Mouse (Mus musculus) hindbrain, embryonic 14.5 days (tissue): Measurements from ENCODE around the gene Gnat2. TPM values are rescaled to one million over a fixed set of nuclear protein-coding genes. Genes with fewer than 3 reads are reported as not detected.

Experiments
- ATAC-seq: fragments of 200-750 bp; cut with Nextera tagmentation; 2 replicates; pipeline ENCODE4 v1.8.0; 2017; ENCODE audit warnings: moderate number of reproducible peaks, mild to moderate bottlenecking, moderate TSS enrichment, moderate library complexity; ENCODE audit not compliant: low FRiP score
- DNase-seq: peaks from one replicate; pipeline ENCODE4 v3.0.0-alpha.2; 2015; ENCODE audit warnings: low spot score
- H3K27ac ChIP-seq: fragments of 300-500 bp; sonication (generic); 2 replicates; pipeline ENCODE4 v1.5.1; 2014; ENCODE audit warnings: mild to moderate bottlenecking, moderate library complexity
- H3K27me3 ChIP-seq: fragments of 300-500 bp; sonication (generic); 2 replicates; pipeline ENCODE4 v1.6.1; 2014; ENCODE audit warnings: mild to moderate bottlenecking, low read length, mixed read lengths; ENCODE audit not compliant: control insufficient read depth, insufficient read depth
- H3K36me3 ChIP-seq: fragments of 300-500 bp; sonication (generic); replicated peaks from 2 replicates; pipeline ENCODE4 v1.6.1; 2014; ENCODE audit not compliant: control insufficient read depth, insufficient read depth
- H3K4me1 ChIP-seq: fragments of 300-500 bp; sonication (generic); replicated peaks from 2 replicates; pipeline ENCODE4 v1.6.1; 2014; ENCODE audit warnings: antibody characterized with exemption, low read length, mixed read lengths; ENCODE audit not compliant: control insufficient read depth, insufficient read depth
- H3K4me2 ChIP-seq: fragments of 300-500 bp; sonication (generic); replicated peaks from 2 replicates; pipeline ENCODE4 v1.6.1; 2014; ENCODE audit warnings: mild to moderate bottlenecking, moderate library complexity
- H3K4me3 ChIP-seq: fragments of 300-500 bp; sonication (generic); replicated peaks from 2 replicates; pipeline ENCODE4 v1.5.1; 2014; ENCODE audit warnings: mild to moderate bottlenecking, low read length
- H3K9ac ChIP-seq: fragments of 300-500 bp; sonication (generic); 2 replicates; pipeline ENCODE4 v1.6.1; 2014
- H3K9me3 ChIP-seq: fragments of 300-500 bp; sonication (generic); 2 replicates; pipeline ENCODE4 v1.6.1; 2016; ENCODE audit warnings: low read length; ENCODE audit not compliant: control insufficient read depth
- WGBS: fragments of 180-500 bp; shearing (Covaris S2); extraction: QIAGEN DNeasy Blood & Tissue Kit; methylation state at CpG from one replicate; pipeline ENCODE4 v1.1.7; 2014; 5-methylcytosine and 5-hydroxymethylcytosine counted together
- polyA plus RNA-seq: library from polyadenylated mRNA; unstranded; fragments of >200 nt; fragmentation: Nextera tagmentation; extraction: Ambion mirVana; gene quantifications from 2 replicates; pipeline ENCODE4 v1.2.1, GENCODE M21; 2014

Gene Gnat2
- polyA plus RNA-seq, 1 experiment from 2014 or later: 0.48 TPM

DNA sequence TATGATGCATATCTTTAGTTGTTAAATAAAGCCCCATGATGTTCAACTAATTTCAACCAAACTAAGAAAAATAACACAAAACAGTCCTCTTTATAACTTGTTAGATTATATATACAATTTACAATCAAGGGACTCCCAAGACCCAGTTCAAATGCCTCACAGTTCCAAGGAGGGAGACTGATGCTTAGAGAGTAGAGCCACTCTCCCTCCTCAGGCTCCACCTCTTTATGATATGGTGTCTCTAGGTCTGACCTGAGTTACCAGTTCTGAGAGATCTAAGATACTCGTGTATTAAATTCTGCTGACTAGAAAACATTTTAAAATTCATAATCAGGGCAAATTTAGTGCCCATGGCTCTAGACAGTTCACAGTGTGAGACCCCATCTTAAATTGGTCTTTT lies 46.5 kb downstream of the Gnat2 start:
- Histone ChIP-seq H3K36me3 (peaks cover 3% of the 10 kb centered on the region; the same call in 1 of the 2 replicates), H3K4me3 (no peak overlapping the region), H3K4me1 (peaks cover 9% of the 10 kb centered on the region; the same call in 1 of the 2 replicates), H3K27me3 (no peaks in the 10 kb centered on the region), H3K4me2 (no peak overlapping the region), H3K27ac (no peak overlapping the region), H3K9me3 (no peaks in the 10 kb centered on the region), H3K9ac (no peak overlapping the region)
- WGBS: 89% methylated on average over 1 of the region's 1 CpGs
- ATAC-seq (no peak), DNase-seq (no peak)

DNA sequence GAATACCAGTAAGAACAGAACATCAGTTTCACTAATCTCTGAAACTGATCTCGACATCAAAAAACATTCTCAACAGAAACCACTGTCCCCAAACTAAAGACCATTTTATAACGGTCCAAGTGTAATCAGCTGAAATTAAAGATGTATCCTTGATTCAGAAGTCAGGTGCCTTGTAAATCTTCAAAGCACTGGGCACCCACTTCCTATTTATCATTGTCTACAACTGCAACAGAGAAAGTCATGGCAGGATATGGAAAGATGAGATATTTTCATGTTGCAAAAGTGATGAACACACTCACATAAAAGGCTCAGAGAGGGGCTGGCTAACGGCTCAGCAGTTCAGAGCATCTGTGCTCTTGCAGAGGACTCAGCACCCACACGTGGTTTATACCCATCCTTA lies 48.2 kb downstream of the Gnat2 start:
- Histone ChIP-seq H3K9me3 (no peaks in the 10 kb centered on the region), H3K4me3 (no peak overlapping the region), H3K4me1 (peaks cover 13% of the 10 kb centered on the region), H3K27ac (no peak overlapping the region), H3K27me3 (no peaks in the 10 kb centered on the region), H3K36me3 (peaks cover 3% of the 10 kb centered on the region; the same call in 1 of the 2 replicates), H3K4me2 (no peak overlapping the region), H3K9ac (no peak overlapping the region)
- 91% methylated on average over 4 of the region's 4 CpGs for WGBS
- no peak for DNase-seq
- ATAC-seq: no peak

DNA sequence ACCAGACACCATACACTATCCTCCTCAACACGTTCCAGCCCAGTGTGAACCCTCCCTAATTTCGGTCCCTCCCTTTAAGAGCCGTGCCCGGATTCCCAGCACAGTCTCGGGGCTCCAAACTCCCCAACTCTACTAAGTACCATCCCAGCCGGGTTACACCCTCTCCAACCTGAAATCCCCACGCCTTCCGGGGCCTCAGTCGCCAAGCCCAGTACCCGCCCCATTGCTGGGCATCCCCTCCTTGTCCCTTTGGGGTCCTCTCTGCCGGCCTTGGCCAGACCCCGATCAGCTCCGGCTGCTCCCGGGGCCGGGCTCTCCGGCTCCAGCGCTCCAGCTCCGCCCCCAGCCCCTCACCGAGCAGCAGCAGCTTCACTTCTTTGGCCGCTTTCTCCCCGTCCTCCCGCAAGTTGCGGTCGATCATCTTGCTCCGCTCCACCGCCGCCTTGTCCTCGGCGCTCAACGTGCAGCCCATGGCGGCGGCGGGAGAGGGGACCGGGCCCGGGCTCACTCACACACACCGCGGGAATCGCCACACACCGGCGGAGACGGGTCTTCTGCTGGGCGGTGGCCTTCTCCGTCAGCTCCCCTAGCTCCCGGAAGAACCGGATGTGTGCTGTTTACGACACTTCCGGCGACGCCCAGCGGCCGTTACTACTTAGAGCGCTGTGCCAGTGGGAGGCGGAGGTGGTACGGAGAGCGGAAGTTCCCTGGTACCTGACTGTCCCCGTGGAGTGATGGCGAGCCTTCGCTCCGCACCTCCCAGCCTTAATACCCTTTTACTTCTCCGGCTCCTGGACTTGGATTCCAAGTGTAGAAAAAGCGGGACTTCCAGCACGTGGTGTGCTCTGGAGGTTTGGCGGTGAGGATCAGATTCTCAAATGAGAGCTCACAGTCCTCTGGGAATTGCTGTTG lies 53.2 kb downstream of the Gnat2 start, which contains the start of gene Gnai3:
TSS of gene Gnai3 (minus strand) at position 613 of the 912 bp plus-strand sequence.
- Histone ChIP-seq H3K36me3 (0 out of 2 replicates have a peak, but pooled peaks cover 3% of the 10 kb centered on the region), H3K27ac (peak within 1 kb of the TSS; percentile 94), H3K4me3 (peak within 1 kb of the TSS; percentile 84), H3K9ac (peak within 1 kb of the TSS; percentile 88), H3K9me3 (no peaks in the 10 kb centered on the region), H3K4me1 (peaks cover 13% of the 10 kb centered on the region), H3K27me3 (no peaks in the 10 kb centered on the region), H3K4me2 (peak within 1 kb of the TSS; percentile 82)
- under 1% methylated on average over 63 of the region's 63 CpGs for WGBS
- DNase-seq (peak; percentile 94), ATAC-seq (peak; percentile 96)

DNA sequence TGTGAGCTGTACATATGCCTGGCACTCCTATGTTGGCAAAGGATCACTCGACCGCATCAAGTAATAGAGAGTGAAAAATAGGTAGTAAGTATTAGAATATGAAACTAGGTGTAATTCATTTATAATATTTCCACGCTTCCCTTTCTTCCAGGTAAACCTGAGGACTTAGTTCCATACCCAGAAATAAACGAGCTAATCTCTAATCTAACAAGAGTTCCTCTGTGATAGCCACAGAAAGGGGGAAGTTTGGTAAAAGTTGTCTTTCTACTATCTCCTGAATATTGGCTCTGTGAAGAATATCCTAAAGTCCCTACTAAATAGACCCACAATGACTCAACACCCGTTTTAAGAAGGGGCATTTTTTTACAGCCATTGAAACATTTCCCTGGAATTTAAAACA lies 54.1 kb downstream of the Gnat2 start:
- H3K27ac ChIP-seq: no peak overlapping the region
- DNase-seq (no peak), ATAC-seq (no peak)
- peak overlapping the region; percentile 88 for H3K9ac ChIP-seq
- peaks cover 13% of the 10 kb centered on the region for H3K4me1 ChIP-seq
- H3K9me3 ChIP-seq: no peaks in the 10 kb centered on the region
- H3K36me3 ChIP-seq: 0 out of 2 replicates have a peak, but pooled peaks cover 3% of the 10 kb centered on the region
- peak overlapping the region; percentile 84 for H3K4me3 ChIP-seq
- peak overlapping the region; percentile 82 for H3K4me2 ChIP-seq
- 61% methylated on average over 5 of the region's 5 CpGs for WGBS
- H3K27me3 ChIP-seq: no peaks in the 10 kb centered on the region

DNA sequence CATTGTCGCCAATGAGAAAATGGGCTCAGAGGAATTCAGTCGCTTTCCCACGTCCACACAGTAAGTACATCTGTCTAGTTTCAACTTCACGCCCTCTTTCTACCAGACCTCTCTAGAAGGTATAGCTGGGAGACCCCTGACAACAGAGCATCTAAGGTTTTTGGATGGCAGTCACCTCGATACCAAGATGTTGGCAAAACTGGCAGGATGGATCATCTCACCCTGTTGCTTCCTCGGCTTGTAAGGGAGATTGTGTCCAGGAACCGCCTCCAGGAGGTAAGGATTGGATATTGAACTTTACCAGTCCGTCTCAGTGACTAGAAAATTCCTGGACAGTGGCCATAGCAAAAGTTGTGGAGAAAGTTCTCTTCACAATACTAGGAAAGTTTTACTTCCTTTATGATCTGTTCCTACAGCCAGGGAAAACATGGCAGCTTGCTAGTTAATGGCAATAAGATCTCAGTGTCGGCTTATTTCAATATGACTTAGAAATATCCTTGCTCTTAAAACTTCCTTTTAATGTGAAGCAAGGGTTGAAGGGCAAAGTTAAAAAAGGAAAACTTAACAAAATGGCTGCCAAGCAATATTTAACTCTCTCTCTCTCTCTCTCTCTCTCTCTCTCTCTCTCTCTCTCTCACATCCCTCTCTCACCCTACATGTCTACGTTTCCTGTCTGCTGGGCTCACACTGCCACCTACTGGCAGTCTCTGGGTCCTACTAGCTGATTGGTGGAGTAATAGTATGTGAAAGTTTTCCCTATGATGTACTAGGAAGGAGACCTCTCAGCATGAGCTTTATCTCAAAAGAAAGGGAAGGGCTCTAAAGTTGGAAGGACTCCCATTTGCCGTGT lies 55.0 kb downstream of the Gnat2 start:
- H3K4me1 ChIP-seq: peaks cover 13% of the 10 kb centered on the region
- no peaks in the 10 kb centered on the region for H3K27me3 ChIP-seq
- whole genome bisulfite sequencing: 68% methylated on average over 11 of the region's 11 CpGs
- 0 out of 2 replicates have a peak, but pooled peaks cover 3% of the 10 kb centered on the region for H3K36me3 ChIP-seq
- DNase-seq: peak; percentile 92
- H3K27ac ChIP-seq: no peak overlapping the region
- H3K4me2 ChIP-seq: no peak overlapping the region
- 0 out of 2 replicates have a peak, but pooled peaks have one; percentile 36 for ATAC-seq
- no peaks in the 10 kb centered on the region for H3K9me3 ChIP-seq
- no peak overlapping the region for H3K4me3 ChIP-seq
- no peak overlapping the region for H3K9ac ChIP-seq

Other genes starting within 250 kb of the Gnat2 start
- gene Eps8l3, start 215.6 kb upstream of the Gnat2 start, polyA plus RNA-seq: not detected in 2 replicates
- 255 and 259 TPM in 2 replicates for gene Gstm5, start 197.0 kb upstream of the Gnat2 start, polyA plus RNA-seq
- 45.8 and 54.6 TPM in 2 replicates for gene Gstm7, start 161.0 kb upstream of the Gnat2 start, polyA plus RNA-seq
- gene Gstm6, start 149.0 kb upstream of the Gnat2 start, polyA plus RNA-seq: 8.1 and 9.3 TPM in 2 replicates
- gene Gstm3, start 123.5 kb upstream of the Gnat2 start, polyA plus RNA-seq: not detected in 2 replicates
- 7.9 and 8.4 TPM in 2 replicates for gene Gstm2, start 106.3 kb upstream of the Gnat2 start, polyA plus RNA-seq
- gene Gstm1, start 74.8 kb upstream of the Gnat2 start, polyA plus RNA-seq: 92.3 and 106 TPM in 2 replicates
- 17.5 and 19.1 TPM in 2 replicates for gene Gstm4, start 47.9 kb upstream of the Gnat2 start, polyA plus RNA-seq
- 43.8 and 45.5 TPM in 2 replicates for gene Ampd2, start 6.1 kb upstream of the Gnat2 start, polyA plus RNA-seq
- gene Gnai3, start 53.4 kb downstream of the Gnat2 start, polyA plus RNA-seq: 132 and 142 TPM in 2 replicates
- 3.6 and 3.9 TPM in 2 replicates for gene Gpr61, start 62.1 kb downstream of the Gnat2 start, polyA plus RNA-seq
- 11.1 and 11.3 TPM in 2 replicates for gene Amigo1, start 93.5 kb downstream of the Gnat2 start, polyA plus RNA-seq
- 2.4 and 2.7 TPM in 2 replicates for gene Cyb561d1, start 108.4 kb downstream of the Gnat2 start, polyA plus RNA-seq
- 20.0 and 21.1 TPM in 2 replicates for gene Atxn7l2, start 118.1 kb downstream of the Gnat2 start, polyA plus RNA-seq
- gene Sypl2, start 133.9 kb downstream of the Gnat2 start, polyA plus RNA-seq: 0.17 and 0.50 TPM in 2 replicates
- 251 and 253 TPM in 2 replicates for gene Psma5, start 164.1 kb downstream of the Gnat2 start, polyA plus RNA-seq
- 24.2 and 25.4 TPM in 2 replicates for gene Sort1, start 191.3 kb downstream of the Gnat2 start, polyA plus RNA-seq